Mouse (Mus musculus) CD8-positive naive resting alpha-beta T cell, adult 2 months (primary cell): ENCODE measurements around the gene Acod1.

Source experiments
- DNase-seq, 2 experiments: peaks; one replicate each; pipeline ENCODE4 v3.0.0; 2022; ENCODE audit warnings: low read depth in 2 of 2, low spot score in 2 of 2

The Acod1 gene

DNA sequence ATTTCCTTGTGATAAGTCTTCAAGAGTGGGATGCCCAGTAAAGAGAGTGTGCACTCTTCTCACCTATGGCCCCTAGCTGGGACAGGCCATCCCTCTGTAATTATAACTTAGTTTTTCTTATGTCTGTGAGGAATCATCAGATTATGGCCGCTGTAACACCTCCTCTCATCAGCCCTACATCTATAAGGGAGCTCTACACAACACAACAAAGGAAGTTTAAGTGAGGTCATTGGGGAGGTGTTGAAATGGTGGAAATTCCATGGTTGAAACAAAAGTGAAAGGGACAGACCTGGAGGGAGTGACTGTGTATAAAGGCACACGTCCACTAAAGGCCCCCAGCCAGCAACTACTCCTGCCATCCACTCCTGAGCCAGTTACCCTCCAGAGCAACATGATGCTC lies at the start of gene Acod1:
Acod1 (plus strand) TSS at position 301 of the 400 bp plus-strand sequence.
- DNase-seq, result no peak

GRCm38 (mm10) chr14:103007737-103008136 lies 39.0 kb upstream of the Acod1 start:
- no peak for DNase-seq

- peak in 1 of 2 experiments; percentile 8 for DNase-seq
These were observed 35.0 kb upstream of the Acod1 start for GRCm38 (mm10) chr14:103011782-103012181.

- DNase-seq, result peak; percentile 25 to 37
These were observed 34.1 kb upstream of the Acod1 start for GRCm38 (mm10) chr14:103012563-103013150.

- DNase-seq, result no peak
These were observed 29.8 kb upstream of the Acod1 start for GRCm38 (mm10) chr14:103017009-103017408.

- DNase-seq, result no peak
These were observed 26.7 kb upstream of the Acod1 start for GRCm38 (mm10) chr14:103020046-103020445.

DNA sequence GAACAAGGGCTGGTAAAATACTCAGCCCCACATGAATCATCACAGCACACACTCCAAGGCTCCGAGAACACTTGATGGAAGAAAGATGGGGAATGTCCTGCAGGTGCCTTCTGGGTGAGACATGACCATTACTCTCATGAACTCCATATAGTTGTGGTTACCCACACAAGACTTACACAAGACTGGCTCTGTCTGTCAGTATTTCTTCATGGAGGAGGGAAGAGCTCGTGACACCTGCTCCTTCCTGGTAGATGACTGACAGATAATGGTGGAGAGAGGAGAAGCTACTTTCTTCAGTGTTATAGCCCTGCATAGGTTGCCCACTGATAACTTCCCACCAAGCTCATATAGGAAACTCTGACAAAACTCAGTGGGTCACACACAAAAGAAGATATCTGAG lies 17.6 kb upstream of the Acod1 start:
- DNase-seq, result no peak

DNA sequence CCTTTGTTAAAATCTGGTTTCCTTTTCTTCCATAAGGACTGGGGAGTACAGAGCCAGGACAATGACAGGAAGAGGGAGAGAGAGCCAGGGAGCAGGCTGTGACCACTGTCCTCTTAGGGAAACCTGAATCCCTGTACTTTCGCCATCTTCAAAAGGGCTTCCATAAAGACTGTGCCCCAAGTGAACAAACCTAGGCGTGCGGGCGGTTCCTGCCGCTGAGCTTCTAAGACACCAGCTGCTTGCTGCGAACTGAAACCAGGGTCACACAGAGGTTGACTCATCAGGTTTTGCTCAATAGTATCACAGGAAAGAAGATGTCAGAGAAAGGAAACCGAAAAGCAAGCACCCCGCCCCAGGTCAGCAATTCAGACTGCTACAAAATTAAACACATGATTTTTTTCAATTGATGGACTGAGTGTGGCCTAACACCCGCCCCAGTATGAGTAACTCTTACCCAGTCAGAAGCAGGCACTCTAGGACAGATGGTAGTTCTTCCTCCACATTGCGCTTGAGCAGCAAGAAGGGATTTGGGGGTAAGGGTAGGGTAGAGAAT lies 13.4 kb upstream of the Acod1 start:
- DNase-seq, result no peak

- no peak for DNase-seq
These were observed 12.7 kb upstream of the Acod1 start for GRCm38 (mm10) chr14:103034076-103034475.

DNA sequence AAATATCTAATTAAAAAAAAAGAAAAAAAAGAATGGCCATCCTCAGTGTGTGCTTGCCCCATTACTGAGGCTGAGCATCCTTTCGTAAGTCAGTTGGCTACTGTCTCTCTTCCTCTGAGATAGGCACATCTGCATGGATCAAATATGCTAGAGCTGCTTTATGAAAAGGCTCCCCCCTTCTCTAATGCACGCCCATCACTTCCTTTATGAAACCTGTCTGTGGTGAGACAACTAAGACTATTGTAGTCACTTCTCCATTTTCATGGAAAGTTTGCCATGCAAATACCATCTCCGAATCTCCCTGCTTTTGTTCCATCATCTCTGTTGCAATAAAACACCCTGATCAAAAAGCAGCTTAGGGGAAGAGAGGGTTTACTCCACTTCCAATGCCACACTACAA lies 9.8 kb upstream of the Acod1 start:
- no peak for DNase-seq

DNA sequence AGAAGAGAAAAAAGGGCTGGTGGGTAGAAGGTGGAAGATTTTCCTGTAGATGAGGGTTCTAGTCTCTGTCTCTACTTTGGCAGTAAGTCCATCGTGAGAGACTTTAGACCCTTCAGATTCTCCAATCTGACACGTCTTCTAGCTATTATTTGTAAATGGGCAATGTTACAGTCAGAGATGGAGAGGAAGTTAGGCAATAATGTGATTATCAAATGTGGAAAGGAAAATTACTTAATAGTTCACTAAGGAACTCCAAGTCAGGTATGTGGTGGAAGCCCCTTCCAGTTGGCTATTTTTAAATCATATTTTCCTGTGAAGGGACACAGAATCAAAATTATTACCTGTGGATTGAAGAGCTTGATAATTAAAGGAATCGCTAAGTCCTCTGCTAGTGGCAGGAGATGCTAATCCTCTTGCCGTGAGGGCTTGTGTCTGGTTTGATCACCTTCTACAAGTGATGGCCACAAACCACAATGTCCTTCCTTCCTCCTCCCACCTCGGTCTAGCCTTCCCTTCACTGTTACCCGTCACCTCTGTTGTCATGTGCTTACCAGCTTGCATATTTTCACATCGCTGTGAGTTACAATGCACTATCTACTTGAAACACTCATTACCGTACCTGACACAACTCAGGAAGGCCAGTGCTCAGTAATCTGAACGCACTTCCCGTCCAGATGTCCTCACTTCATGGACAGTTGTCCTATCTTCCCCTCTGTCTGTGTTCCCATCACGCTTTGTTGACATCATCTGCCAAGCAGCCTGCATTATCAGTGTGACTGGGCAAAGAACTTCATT lies 1.7 kb downstream of the Acod1 start:
- DNase-seq, result no peak

GRCm38 (mm10) chr14:103051159-103051769 lies 4.5 kb downstream of the Acod1 start:
- DNase-seq, result peak; percentile 79 to 85

GRCm38 (mm10) chr14:103054731-103055130 lies 8.0 kb downstream of the Acod1 start:
- DNase-seq, result no peak

- no peak for DNase-seq
These were observed 9.8 kb downstream of the Acod1 start for GRCm38 (mm10) chr14:103056601-103057000.

GRCm38 (mm10) chr14:103058998-103059397 lies 12.2 kb downstream of the Acod1 start:
- no peak for DNase-seq

DNA sequence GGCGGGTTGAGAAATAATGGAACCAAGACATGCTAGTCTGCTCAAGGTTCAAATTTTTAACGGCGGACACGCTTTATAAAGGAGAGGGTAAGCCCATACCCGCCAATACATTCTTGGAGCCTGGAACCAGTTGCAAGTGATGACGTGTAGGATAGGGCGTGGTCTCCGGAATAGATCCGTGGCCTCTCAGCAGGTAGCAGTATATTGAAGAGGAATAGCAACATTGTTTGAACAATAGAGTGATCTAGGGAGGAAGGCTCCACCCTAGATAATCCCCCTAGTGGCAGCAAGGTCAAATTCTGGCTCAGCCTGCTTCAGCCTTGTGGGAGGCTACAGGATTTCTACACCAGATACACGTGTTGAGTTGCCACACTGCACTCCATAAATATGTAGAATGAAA lies 12.7 kb downstream of the Acod1 start:
- no peak for DNase-seq

- peak; percentile 73 to 81 for DNase-seq
These were observed 18.8 kb downstream of the Acod1 start for GRCm38 (mm10) chr14:103065294-103066167.

- no peak for DNase-seq
These were observed 22.7 kb downstream of the Acod1 start for GRCm38 (mm10) chr14:103069465-103069863.

DNA sequence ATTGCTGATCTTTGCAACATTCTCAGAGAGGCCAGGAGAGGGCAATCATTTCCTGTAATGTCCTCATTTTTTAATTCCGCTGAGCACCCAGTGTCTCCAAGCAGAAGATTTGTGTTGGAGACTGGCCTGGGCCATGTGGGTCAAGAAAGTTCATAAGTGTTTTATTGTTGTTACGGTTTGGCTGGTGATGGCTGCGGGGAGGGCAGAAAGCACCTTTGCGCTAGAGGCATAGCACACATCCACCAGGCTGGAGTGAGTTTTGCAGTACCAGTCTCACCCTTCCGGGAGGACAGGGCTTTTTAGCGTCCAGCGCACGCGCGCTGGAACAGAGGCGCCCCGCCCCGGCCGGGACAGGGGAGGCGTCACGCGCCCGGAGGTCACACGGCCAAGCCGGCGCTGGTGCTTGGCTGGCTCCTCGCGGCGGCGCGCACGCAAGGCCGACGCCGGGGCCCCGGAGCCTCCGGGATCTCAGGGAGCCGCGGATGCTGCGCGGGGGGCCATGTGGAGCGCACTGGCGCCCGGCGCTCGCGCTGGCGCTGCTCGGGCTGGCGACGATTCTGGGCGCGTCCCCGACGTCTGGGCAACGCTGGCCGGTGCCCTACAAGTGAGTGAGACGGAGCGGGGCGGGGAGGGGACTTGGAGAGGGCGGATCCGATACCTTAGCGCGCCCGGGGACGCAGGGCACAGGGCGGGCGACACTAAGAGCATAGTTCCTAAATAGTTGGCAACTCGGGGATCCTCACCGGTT lies 23.3 kb downstream of the Acod1 start, which contains the start of gene Cln5:
Cln5 (plus strand) TSS at position 353 of the 748 bp plus-strand sequence.
- peak; percentile 87 to 89 for DNase-seq

GRCm38 (mm10) chr14:103070790-103071189 lies 24.0 kb downstream of the Acod1 start:
- DNase-seq, result no peak
